Mouse (Mus musculus): ENCODE data around the gene Slc25a11. TPM values are rescaled to one million over a fixed set of nuclear protein-coding genes. Genes with fewer than 3 reads are reported as not detected.

Gene Slc25a11
- polyA plus RNA-seq, 1 experiment from 2014 or later = 169 TPM

DNA sequence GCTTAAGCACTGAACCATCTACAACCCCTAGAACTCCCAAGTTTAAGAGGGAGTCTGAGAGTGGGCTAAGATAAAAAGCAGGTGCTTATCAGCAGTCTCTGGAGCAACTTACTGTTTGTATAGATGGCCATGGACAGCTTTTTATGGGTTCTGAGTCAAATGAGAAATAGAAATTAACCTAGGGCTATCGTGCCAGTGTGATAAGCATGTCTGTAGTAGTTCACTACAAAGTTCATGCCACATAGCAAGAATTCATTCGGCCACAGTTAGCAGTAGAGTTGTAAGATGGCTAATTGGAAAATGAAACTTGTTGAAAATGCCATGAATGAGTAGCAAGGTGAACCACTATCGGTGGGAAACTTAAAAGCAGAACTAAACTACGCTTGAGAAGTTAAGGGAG is 1.2 kb upstream of the Slc25a11 start:
- peaks cover 25% of the 10 kb centered on the region for H3K36me3 ChIP-seq (ENCODE audit: control insufficient read depth, insufficient read depth, low read length)

DNA sequence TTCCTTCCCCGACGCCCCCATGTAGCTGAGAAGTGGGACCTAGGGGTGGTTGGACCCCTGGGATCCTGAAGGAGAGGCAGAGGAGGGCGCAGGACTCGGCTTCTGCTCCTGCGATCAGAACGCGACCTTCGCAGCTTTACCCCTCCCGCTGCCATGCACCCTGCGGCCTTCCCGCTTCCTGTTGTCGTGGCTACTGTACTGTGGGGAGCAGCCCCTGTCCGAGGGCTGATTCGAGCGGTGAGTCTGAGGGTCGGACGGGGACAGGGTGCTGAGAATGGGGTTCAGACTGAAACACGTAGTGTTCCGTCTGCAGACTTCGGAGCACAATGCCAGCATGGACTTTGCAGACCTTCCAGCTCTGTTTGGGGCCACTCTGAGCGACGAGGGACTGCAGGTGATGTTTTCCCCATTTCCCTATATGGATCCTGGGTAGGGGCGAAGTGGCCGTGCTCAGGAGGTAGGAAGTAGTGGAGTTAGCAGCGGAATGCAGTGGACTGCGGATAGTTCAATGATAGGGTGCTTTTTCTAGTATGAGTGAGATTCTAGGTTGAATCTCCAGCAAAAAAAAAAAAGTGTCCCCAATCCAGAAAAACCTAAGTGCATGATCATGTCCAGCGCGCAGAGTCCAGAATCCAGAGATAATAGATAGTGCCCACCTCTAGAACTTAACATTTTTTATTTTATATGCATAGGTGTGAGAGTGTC is 589 bp upstream of the Slc25a11 start:
- H3K36me3 ChIP-seq (ENCODE audit: control insufficient read depth, insufficient read depth, low read length) = peaks cover 25% of the 10 kb centered on the region
- H3K4me3 ChIP-seq (replicated peaks; ENCODE audit: low read length) = peak overlapping the region; percentile 87
- ATAC-seq (ENCODE audit: insufficient read depth, low FRiP score) = peak; percentile 1; the same call in 1 of the 2 replicates
- no peaks in the 10 kb centered on the region for H3K27me3 ChIP-seq (ENCODE audit: control insufficient read depth, insufficient read depth, low read length)
- peak overlapping the region; percentile 98 for H3K27ac ChIP-seq (ENCODE audit: low read length)
- 3% methylated on average over 28 of the region's 28 CpGs for WGBS
- peak overlapping the region; percentile 87 for H3K4me2 ChIP-seq (ENCODE audit: low read depth, low read length)
- H3K9me3 ChIP-seq (replicated peaks; ENCODE audit: control insufficient read depth, low read length) = no peaks in the 10 kb centered on the region
- H3K4me1 ChIP-seq (ENCODE audit: control insufficient read depth, insufficient read depth, low read length) = peaks cover 56% of the 10 kb centered on the region
- peak overlapping the region; percentile 93 for H3K9ac ChIP-seq (ENCODE audit: low read length)

More for the DNA sequence above, 1.2 kb upstream of the Slc25a11 start:
- H3K27ac ChIP-seq (ENCODE audit: low read length) = peak overlapping the region; percentile 98; the same call in 1 of the 2 replicates
- H3K9me3 ChIP-seq (replicated peaks; ENCODE audit: control insufficient read depth, low read length) = no peaks in the 10 kb centered on the region
- H3K27me3 ChIP-seq (ENCODE audit: control insufficient read depth, insufficient read depth, low read length) = no peaks in the 10 kb centered on the region
- H3K4me3 ChIP-seq (replicated peaks; ENCODE audit: low read length) = peak overlapping the region; percentile 87
- peak overlapping the region; percentile 87 for H3K4me2 ChIP-seq (ENCODE audit: low read depth, low read length)
- peak overlapping the region; percentile 93 for H3K9ac ChIP-seq (ENCODE audit: low read length)
- WGBS = 69% methylated on average over 4 of the region's 4 CpGs
- no peak for ATAC-seq (ENCODE audit: insufficient read depth, low FRiP score)
- H3K4me1 ChIP-seq (ENCODE audit: control insufficient read depth, insufficient read depth, low read length) = peaks cover 57% of the 10 kb centered on the region

DNA sequence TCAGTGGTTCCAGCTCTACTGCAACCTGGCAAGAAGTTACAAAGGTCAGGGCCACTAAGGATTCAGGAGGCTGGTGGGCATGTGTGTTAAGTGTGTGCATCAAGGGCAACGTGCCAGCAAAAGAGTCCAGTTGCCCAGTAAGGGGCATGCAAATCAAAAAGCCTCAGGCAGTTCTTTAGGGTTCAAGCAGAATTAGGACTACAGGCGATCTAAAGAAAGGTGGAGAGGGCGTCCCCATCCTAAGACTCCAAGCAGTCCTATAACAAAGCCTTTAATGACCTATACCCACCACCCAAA is 1.1 kb downstream of the Slc25a11 start:
- no peaks in the 10 kb centered on the region for H3K9me3 ChIP-seq (replicated peaks; ENCODE audit: control insufficient read depth, low read length)
- H3K4me2 ChIP-seq (ENCODE audit: low read depth, low read length) = peak overlapping the region; percentile 81
- peak overlapping the region; percentile 59 for H3K4me3 ChIP-seq (replicated peaks; ENCODE audit: low read length)
- peaks cover 16% of the 10 kb centered on the region for H3K36me3 ChIP-seq (ENCODE audit: control insufficient read depth, insufficient read depth, low read length)
- ATAC-seq (ENCODE audit: insufficient read depth, low FRiP score) = no peak
- H3K4me1 ChIP-seq (ENCODE audit: control insufficient read depth, insufficient read depth, low read length) = peaks cover 39% of the 10 kb centered on the region
- H3K27ac ChIP-seq (ENCODE audit: low read length) = peak overlapping the region; percentile 93
- 17% methylated on average over 3 of the region's 3 CpGs for WGBS
- H3K9ac ChIP-seq (ENCODE audit: low read length) = peak overlapping the region; percentile 85
- H3K27me3 ChIP-seq (ENCODE audit: control insufficient read depth, insufficient read depth, low read length) = no peaks in the 10 kb centered on the region

DNA sequence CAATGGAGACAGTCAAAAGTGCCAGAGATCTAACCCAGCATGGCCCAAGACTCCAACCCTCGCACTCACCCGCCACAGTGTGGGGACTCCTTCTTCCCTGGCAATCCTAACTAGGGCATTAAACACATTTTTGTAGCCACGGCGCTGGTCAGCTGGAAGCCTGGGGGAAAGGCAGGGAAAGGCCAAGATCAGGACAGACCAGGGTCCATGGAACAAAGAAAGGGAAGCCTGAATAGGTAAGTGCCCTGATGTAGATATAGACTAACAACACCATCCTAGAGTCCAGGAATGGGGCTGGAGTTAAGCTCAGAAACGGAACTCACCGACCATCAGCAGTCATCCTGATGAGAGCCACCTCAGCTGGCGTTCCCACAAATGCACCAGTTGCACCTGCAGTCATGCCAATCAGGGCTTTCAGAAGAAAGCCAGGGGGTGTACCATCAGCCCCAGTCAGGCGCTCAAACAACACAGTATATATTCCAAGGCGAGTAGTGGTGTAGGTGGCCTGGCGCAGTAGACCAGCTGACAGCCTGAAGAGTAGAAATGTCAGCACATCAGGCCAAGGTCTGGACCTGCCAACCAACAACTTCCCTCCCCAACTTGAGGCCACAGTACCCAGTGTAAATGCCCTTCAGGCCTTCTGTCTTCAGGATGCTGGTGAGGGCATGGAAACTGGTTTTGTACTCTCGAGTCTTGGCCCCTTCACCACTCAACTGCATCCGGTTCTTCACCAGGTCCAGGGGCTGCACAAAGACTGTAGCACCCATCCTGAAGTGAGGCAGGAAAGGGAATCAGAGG is 1.6 kb downstream of the Slc25a11 start:
- Histone ChIP-seq H3K27ac (ENCODE audit: low read length) (peak overlapping the region; percentile 93; the same call in 1 of the 2 replicates), H3K27me3 (ENCODE audit: control insufficient read depth, insufficient read depth, low read length) (no peaks in the 10 kb centered on the region), H3K4me3 (replicated peaks; ENCODE audit: low read length) (peak overlapping the region; percentile 59), H3K9me3 (replicated peaks; ENCODE audit: control insufficient read depth, low read length) (no peaks in the 10 kb centered on the region), H3K9ac (ENCODE audit: low read length) (peak overlapping the region; percentile 85), H3K36me3 (ENCODE audit: control insufficient read depth, insufficient read depth, low read length) (peaks cover 13% of the 10 kb centered on the region), H3K4me1 (ENCODE audit: control insufficient read depth, insufficient read depth, low read length) (peaks cover 34% of the 10 kb centered on the region), H3K4me2 (ENCODE audit: low read depth, low read length) (peak overlapping the region; percentile 81)
- 86% methylated on average over 12 of the region's 12 CpGs for WGBS
- ATAC-seq (ENCODE audit: insufficient read depth, low FRiP score) = no peak

DNA sequence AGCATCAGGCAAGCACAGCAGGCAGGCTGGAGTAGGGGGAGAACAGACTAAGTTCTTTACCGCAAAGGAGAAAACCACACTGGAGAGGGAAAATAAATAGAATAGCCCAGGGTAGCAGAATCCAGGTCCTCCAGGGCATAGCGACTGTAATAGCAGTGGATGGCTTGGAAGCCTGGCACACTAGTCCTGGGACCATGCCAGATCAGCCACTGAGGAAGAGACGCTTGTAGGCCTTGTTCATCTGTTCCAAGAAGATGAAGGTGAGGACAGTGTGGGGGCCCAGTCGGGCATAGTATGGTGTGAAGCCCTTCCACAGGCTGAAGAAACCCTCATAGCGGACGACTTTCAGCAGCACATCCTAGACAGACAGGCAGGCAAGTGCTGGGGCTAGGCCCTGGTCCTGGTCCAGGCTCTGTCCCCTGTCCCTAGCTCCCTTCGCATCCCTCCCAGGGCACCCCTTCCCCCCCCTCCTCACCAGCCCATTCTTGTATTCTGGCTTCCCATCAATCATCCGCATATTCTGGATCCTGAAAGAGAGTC is 2.6 kb downstream of the Slc25a11 start:
- no peak overlapping the region for H3K4me2 ChIP-seq (ENCODE audit: low read depth, low read length)
- no peak for ATAC-seq (ENCODE audit: insufficient read depth, low FRiP score)
- H3K9ac ChIP-seq (ENCODE audit: low read length) = no peak overlapping the region
- H3K27ac ChIP-seq (ENCODE audit: low read length) = no peak overlapping the region
- H3K9me3 ChIP-seq (replicated peaks; ENCODE audit: control insufficient read depth, low read length) = no peaks in the 10 kb centered on the region
- 94% methylated on average over 8 of the region's 8 CpGs for WGBS
- H3K27me3 ChIP-seq (ENCODE audit: control insufficient read depth, insufficient read depth, low read length) = no peaks in the 10 kb centered on the region
- H3K4me1 ChIP-seq (ENCODE audit: control insufficient read depth, insufficient read depth, low read length) = peaks cover 29% of the 10 kb centered on the region
- H3K4me3 ChIP-seq (replicated peaks; ENCODE audit: low read length) = no peak overlapping the region
- peaks cover 12% of the 10 kb centered on the region for H3K36me3 ChIP-seq (ENCODE audit: control insufficient read depth, insufficient read depth, low read length)

DNA sequence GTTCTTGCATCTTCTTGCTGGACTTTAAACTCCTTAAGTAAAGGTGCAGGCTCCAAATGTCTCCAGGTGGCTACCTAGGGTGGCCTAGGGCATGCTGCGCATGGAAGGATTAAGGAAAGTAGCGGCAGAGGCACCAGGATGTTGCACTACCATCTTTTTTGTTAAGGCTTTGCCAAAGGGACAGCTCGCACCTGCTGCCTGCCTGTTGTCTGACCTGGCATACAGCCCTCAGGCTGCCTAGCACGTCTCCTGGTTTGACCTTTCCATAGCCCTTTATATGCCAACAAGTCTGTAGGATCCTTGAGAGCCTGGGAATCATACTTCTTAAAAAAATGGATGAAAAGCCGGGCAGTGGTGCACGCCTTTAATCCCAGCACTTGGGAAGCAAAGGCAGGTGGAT is 4.2 kb downstream of the Slc25a11 start:
- ATAC-seq (ENCODE audit: insufficient read depth, low FRiP score) = no peak
- Histone ChIP-seq H3K9ac (ENCODE audit: low read length) (no peak overlapping the region), H3K27ac (ENCODE audit: low read length) (no peak overlapping the region), H3K9me3 (replicated peaks; ENCODE audit: control insufficient read depth, low read length) (no peaks in the 10 kb centered on the region), H3K4me1 (ENCODE audit: control insufficient read depth, insufficient read depth, low read length) (peaks cover 17% of the 10 kb centered on the region), H3K4me2 (ENCODE audit: low read depth, low read length) (no peak overlapping the region), H3K36me3 (ENCODE audit: control insufficient read depth, insufficient read depth, low read length) (0 out of 2 replicates have a peak, but pooled peaks cover 6% of the 10 kb centered on the region), H3K4me3 (replicated peaks; ENCODE audit: low read length) (no peak overlapping the region), H3K27me3 (ENCODE audit: control insufficient read depth, insufficient read depth, low read length) (no peaks in the 10 kb centered on the region)
- 90% methylated on average over 6 of the region's 6 CpGs for WGBS

GRCm38 (mm10) chr11:70641241-70641640 is 6.0 kb downstream of the Slc25a11 start:
- Histone ChIP-seq H3K27me3 (ENCODE audit: control insufficient read depth, insufficient read depth, low read length) (no peaks in the 10 kb centered on the region), H3K27ac (ENCODE audit: low read length) (no peak overlapping the region)
- ATAC-seq (ENCODE audit: insufficient read depth, low FRiP score) = no peak

DNA sequence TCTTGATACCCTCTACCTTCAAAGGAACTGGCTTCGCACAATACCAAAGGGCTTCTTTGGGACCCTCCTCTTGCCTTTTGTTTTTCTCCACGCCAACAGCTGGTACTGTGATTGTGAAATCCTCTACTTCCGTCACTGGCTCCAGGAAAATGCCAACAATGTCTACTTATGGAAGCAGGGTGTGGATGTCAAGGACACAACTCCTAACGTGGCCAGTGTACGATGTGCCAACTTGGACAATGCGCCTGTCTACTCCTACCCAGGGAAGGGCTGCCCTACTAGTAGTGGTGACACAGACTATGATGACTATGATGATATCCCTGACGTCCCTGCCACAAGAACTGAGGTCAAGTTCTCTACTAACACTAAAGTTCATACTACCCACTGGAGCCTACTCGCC is 7.3 kb downstream of the Slc25a11 start:
- 81% methylated on average over 8 of the region's 8 CpGs for WGBS
- ATAC-seq (ENCODE audit: insufficient read depth, low FRiP score) = no peak
- Histone ChIP-seq H3K9ac (ENCODE audit: low read length) (no peak overlapping the region), H3K4me3 (replicated peaks; ENCODE audit: low read length) (no peak overlapping the region), H3K4me1 (ENCODE audit: control insufficient read depth, insufficient read depth, low read length) (no peaks in the 10 kb centered on the region), H3K27ac (ENCODE audit: low read length) (no peak overlapping the region), H3K27me3 (ENCODE audit: control insufficient read depth, insufficient read depth, low read length) (no peaks in the 10 kb centered on the region), H3K36me3 (ENCODE audit: control insufficient read depth, insufficient read depth, low read length) (0 out of 2 replicates have a peak, but pooled peaks cover 6% of the 10 kb centered on the region), H3K4me2 (ENCODE audit: low read depth, low read length) (no peak overlapping the region), H3K9me3 (replicated peaks; ENCODE audit: control insufficient read depth, low read length) (no peaks in the 10 kb centered on the region)

More at GRCm38 (mm10) chr11:70641241-70641640, 6.0 kb downstream of the Slc25a11 start:
- no peaks in the 10 kb centered on the region for H3K9me3 ChIP-seq (replicated peaks; ENCODE audit: control insufficient read depth, low read length)
- peaks cover 12% of the 10 kb centered on the region for H3K4me1 ChIP-seq (ENCODE audit: control insufficient read depth, insufficient read depth, low read length)
- no peak overlapping the region for H3K4me2 ChIP-seq (ENCODE audit: low read depth, low read length)
- H3K9ac ChIP-seq (ENCODE audit: low read length) = no peak overlapping the region
- H3K4me3 ChIP-seq (replicated peaks; ENCODE audit: low read length) = no peak overlapping the region
- 83% methylated on average over 7 of the region's 7 CpGs for WGBS
- 0 out of 2 replicates have a peak, but pooled peaks cover 6% of the 10 kb centered on the region for H3K36me3 ChIP-seq (ENCODE audit: control insufficient read depth, insufficient read depth, low read length)

DNA sequence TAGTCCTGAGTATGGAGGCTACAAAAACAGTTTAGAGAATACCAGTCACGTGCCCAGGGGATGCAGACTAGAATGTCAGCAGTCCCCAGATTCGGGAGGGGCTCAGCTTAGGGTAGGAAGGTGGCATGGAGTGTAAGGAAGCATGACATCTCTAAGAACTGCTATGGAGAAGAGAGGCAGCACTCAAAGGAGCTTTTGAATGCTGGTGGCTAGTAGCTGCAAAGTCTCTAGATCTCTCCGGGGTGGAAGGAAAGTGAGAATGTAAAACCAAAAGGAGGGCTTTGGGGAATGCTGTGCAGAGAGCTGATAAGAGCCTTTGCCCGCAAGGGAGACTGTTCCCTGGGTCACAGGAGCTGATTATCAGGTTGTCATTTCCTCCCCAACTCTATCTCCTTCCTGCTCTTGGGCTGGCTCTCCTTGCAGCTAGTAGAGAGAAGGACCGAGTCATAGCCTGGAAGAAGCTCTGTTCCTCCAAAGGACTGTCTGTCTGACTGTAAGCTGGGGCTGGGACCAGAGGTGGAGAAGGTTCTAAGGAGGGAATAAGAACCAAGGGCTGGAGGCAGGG is 8.5 kb downstream of the Slc25a11 start, which contains the start of gene Gp1ba:
Gene Gp1ba, plus strand, starts transcription at position 409 of the 565 bp plus-strand sequence.
- no peak within 1 kb of the TSS for H3K4me2 ChIP-seq (ENCODE audit: low read depth, low read length)
- H3K9ac ChIP-seq (ENCODE audit: low read length) = no peak within 1 kb of the TSS
- H3K9me3 ChIP-seq (replicated peaks; ENCODE audit: control insufficient read depth, low read length) = no peaks in the 10 kb centered on the region
- H3K36me3 ChIP-seq (ENCODE audit: control insufficient read depth, insufficient read depth, low read length) = no peaks in the 10 kb centered on the region
- ATAC-seq (ENCODE audit: insufficient read depth, low FRiP score) = no peak
- 21% methylated on average over 5 of the region's 5 CpGs for WGBS
- no peak within 1 kb of the TSS for H3K4me3 ChIP-seq (replicated peaks; ENCODE audit: low read length)
- no peaks in the 10 kb centered on the region for H3K27me3 ChIP-seq (ENCODE audit: control insufficient read depth, insufficient read depth, low read length)
- no peak within 1 kb of the TSS for H3K27ac ChIP-seq (ENCODE audit: low read length)
- no peaks in the 10 kb centered on the region for H3K4me1 ChIP-seq (ENCODE audit: control insufficient read depth, insufficient read depth, low read length)

All from stomach, embryonic 16.5 days (tissue).